Mouse (Mus musculus) hematopoietic stem cell, adult 5-6 weeks (primary cell): Measurements from ENCODE around the gene Camta2. TPM values are rescaled to one million over a fixed set of nuclear protein-coding genes. Genes with fewer than 3 reads are reported as not detected.

Source experiments
- ATAC-seq, 2 experiments: fragments of 125-278 bp in 1 of 2; replicated peaks in 1 of 2; 2 replicates each; pipeline ENCODE4 v1.8.0; 2016 to 2017; ENCODE audit warnings: inconsistent platforms in 2 of 2, mild to moderate bottlenecking in 2 of 2, moderate number of reproducible peaks in 2 of 2, low read depth in 1 of 2, moderate TSS enrichment in 1 of 2; ENCODE audit not compliant: low FRiP score in 2 of 2, poor library complexity in 2 of 2, severe bottlenecking in 2 of 2, insufficient read depth in 1 of 2, low TSS enrichment in 1 of 2
- total RNA-seq: library from RNA; stranded (forward); fragments of 172-1452, 232-1000 nt; gene quantifications from 2 replicates; pipeline ENCODE4 v1.2.3, GENCODE M21; 2017

The Camta2 gene
- total RNA-seq, 1 experiment from 2014 or later: 3.6 TPM

GRCm38 (mm10) chr11:70669582-70670345 is 18.1 kb downstream of the Camta2 start:
- ATAC-seq: peak; percentile 35 to 38; a peak in 3 of 4 replicates

DNA sequence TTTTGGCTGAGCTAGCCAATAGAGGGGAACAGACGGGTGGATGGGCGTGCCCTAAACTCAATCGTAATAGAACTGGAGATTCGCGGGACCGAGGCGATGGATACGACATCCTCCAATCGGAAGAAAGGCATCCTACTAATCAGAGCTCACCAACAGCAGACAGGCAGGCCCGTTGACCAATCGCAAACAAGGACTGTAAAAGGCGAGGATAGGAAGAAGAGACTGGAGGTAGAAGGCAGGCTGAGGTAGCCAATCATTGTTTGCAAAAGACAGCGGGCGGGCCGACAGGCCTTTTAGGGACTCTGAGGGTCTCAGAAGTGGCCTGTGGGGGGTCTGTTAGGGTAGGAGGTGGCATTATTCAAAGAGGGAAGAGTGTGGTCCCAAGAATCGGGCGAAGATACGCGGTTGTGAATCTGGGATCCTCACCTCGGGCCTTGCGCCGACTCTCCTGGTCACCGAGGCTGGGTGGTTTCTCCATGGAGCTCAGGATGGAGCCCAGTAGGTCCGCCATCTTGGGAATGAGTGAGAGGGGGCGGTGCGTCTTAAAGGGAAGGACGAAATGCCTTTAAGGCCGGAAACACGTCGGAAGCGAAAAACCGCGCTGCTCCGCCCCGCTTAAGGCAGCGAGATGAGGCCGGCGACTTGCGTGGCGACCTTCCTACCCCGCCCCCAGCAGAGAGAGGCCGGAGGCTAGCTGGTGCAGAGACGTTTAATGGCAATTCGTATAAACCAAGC is 19.0 kb downstream of the Camta2 start, which contains the start of gene Spag7:
Spag7 (minus strand) TSS at position 646 of the 735 bp plus-strand sequence.
- ATAC-seq: peak; percentile 88 to 91

- ATAC-seq: no peak
These were observed 19.6 kb downstream of the Camta2 start for GRCm38 (mm10) chr11:70668335-70668770.

- ATAC-seq: no peak
These were observed 20.4 kb downstream of the Camta2 start for GRCm38 (mm10) chr11:70667271-70668150.

- ATAC-seq: no peak
These were observed 21.2 kb downstream of the Camta2 start for GRCm38 (mm10) chr11:70666687-70667086.

GRCm38 (mm10) chr11:70664741-70665140 is 23.2 kb downstream of the Camta2 start:
- ATAC-seq: no peak

DNA sequence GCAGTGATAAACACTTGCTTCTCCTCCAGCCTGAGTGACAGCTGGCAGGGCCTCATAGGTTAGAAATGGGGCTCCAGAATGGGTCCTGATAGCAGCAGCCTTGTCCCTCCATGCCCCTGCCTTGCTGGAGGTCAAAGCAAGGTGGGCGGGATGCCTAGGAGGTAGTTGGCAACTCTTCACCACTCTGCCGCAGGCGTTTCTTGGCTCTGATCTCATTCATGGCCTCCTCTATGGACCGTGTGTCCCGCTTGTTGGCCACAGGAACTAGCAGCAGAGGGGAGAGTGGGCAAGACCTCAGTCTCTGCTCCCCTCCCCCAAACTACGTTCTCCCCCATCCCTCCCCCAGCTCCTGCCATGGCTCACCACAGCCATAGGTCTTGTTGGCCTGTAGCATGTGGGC is 23.9 kb downstream of the Camta2 start:
- no peak for ATAC-seq

GRCm38 (mm10) chr11:70663101-70663500 is 24.8 kb downstream of the Camta2 start:
- no peak for ATAC-seq

GRCm38 (mm10) chr11:70660571-70660970 is 27.3 kb downstream of the Camta2 start:
- ATAC-seq: no peak

DNA sequence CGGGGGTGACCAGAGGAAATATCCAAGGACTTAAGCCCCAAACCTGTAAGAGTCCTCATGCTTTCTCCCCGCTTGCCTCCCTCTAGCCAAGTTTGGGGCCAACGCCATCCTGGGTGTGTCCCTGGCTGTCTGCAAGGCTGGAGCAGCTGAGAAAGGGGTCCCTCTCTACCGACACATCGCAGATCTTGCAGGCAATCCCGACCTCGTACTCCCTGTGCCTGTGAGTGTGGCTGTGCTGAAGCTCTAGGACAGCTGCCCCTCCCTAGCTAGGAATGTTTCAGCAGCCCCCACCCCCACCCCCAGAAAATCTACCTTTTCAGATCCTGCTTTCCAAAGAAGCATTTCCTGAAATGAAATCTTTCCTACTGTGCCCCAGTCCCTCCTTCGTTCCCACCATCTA is 29.0 kb downstream of the Camta2 start:
- ATAC-seq: no peak

GRCm38 (mm10) chr11:70658521-70658920 is 29.4 kb downstream of the Camta2 start:
- no peak for ATAC-seq

DNA sequence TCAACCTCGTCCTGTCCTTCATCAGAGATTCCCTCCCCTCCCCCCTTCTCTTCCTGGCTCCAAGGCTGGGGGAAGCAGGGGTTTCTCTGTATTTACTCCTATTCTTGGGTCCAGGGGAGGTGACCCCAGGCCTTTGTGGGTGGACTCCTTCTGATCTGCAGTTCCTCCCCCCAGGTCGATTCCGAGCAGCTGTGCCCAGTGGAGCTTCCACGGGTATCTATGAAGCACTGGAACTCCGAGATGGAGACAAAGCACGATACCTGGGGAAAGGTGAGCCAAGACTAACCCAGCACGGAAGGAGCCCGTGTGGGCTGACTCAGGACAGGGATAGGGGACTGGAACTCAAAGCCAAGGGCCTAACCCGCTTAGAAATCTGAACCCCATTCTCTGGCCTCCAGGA is 29.9 kb downstream of the Camta2 start:
- ATAC-seq: no peak

GRCm38 (mm10) chr11:70657573-70657972 is 30.3 kb downstream of the Camta2 start:
- no peak for ATAC-seq

DNA sequence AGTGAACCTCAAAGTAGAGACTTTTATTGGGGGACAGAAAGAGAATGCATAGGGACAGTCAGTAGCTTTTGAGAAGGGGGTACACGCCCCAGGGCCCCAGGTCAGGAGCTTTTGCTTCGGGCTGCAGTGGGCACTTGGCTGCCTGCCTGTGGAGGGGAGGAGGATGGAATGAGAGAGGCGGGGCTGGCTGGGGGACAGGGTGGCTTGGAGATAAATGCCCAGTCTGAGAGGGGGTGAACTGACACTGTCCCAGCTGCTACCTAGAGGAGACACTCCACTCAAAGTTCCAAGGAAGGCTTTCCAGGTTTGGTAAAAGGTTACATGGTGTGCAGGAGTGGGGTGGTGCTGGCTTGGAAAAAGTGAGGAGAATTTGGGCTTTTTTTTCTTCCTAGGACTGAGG is 30.9 kb downstream of the Camta2 start, which contains the start of gene Eno3:
Eno3 (plus strand) TSS at position 239 of the 400 bp plus-strand sequence.
- ATAC-seq: no peak

GRCm38 (mm10) chr11:70656456-70656927 is 31.4 kb downstream of the Camta2 start:
- ATAC-seq: no peak

GRCm38 (mm10) chr11:70655571-70656455 is 32.1 kb downstream of the Camta2 start:
- no peak for ATAC-seq
